ENCODE assay signal across 9 mouse cellular contexts in the genomic region with DNA sequence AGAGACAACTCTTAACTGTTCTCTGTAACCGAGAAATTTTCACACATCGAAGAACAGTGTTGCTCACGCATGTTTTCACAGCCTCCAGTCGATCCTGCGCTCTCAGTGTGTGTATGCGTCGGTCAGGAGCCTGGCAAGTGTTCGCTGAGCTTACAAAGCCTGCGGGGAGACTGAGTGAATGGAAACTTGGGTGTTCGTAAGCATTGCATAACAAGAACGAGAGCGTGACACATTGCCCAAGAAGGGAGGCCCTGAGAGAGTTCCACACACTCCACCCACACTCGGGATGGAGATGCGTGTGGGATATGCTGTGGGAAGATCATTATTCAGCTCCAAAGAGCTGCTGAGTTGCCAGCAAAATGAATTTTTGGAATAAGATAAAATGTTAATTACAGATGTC. TPM values are rescaled to one million over a fixed set of nuclear protein-coding genes. Genes with fewer than 3 reads are reported as not detected.
DNase-seq lines count a peak whose midpoint lies in the region.
"Had no signal": no experiment of that assay in that cellular context is flagged by ENCODE, and none has a peak within 500 bp of the region (broad histone marks: within the 10 kb centered on the region; RNA-seq: fewer than 3 reads in every experiment).

No protein-coding gene starts in this region.

- DNase-seq in layer of hippocampus, adult 18-20 months (ENCODE audit: low spot score in 2 of 2): peak; percentile 62 to 85
- no peak for DNase-seq in layer of hippocampus, postnatal 10 days (ENCODE audit: low spot score in 2 of 2)
- peak; percentile 81 for DNase-seq in fibroblast of lung, adult 2 months (ENCODE audit: low read depth)
- peak; percentile 81 for DNase-seq in layer of hippocampus, adult 9-11 months
- peak; percentile 76 to 77 for DNase-seq in right cerebral cortex, adult 2 months (ENCODE audit: low spot score in 2 of 2)
- DNase-seq in cerebellum, adult 9-11 months: no peak
- DNase-seq in thymus, postnatal 14 days: no peak
- DNase-seq in kidney, postnatal 36 days: no peak
- DNase-seq: kidney, adult 8-10 months had no signal

RNA-seq across cellular contexts. Expression of gene Spdl1, which starts 31.7 kb away (rescaled TPM):
- total RNA-seq in layer of hippocampus, adult 18-20 months (2021): under 1 TPM; 0.18 to 0.42 TPM
- 1 to 10 TPM; 1.0 TPM for total RNA-seq in layer of hippocampus, postnatal 10 days (2021)

Comparison
In these comparisons a context has a peak if more than half of its experiments do, and no peak if none do; other contexts are left out.
1. DNase-seq: peak in layer of hippocampus, adult 18-20 months (2 of 2), fibroblast of lung, adult 2 months (single experiment), layer of hippocampus, adult 9-11 months (single experiment) and right cerebral cortex, adult 2 months (2 of 2); none in layer of hippocampus, postnatal 10 days (0 of 2), cerebellum, adult 9-11 months (single experiment), thymus, postnatal 14 days (single experiment) and kidney, postnatal 36 days (0 of 2).